Mouse (Mus musculus) embryo, embryonic 9.5 days (tissue): Measurements from ENCODE around the gene Efna3.

Experiments
- DNase-seq: peaks from one replicate; pipeline ENCODE4 v3.0.0-alpha.2; 2017; ENCODE audit errors: extremely low spot score

Efna3 gene

DNA sequence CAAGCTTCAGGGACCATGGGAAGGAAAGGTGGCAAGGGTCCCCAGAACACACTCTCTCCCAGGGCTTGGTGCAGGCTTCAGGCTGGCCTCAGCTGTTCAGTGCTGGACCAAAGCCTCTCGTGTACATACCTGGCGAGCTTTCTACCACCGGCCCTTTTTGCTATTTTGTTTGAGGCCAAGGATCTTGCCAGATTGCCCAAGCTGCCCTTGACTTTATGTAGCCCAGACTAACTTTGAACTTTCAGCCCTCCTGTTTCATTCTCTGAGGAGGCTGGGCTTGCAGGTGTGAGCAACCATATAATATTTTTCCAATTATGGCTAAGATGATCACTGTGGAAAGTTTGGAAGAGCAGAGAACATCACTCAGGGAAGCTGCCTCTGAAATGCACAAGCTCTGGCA lies 38.5 kb downstream of the Efna3 start:
- DNase-seq = no peak

DNA sequence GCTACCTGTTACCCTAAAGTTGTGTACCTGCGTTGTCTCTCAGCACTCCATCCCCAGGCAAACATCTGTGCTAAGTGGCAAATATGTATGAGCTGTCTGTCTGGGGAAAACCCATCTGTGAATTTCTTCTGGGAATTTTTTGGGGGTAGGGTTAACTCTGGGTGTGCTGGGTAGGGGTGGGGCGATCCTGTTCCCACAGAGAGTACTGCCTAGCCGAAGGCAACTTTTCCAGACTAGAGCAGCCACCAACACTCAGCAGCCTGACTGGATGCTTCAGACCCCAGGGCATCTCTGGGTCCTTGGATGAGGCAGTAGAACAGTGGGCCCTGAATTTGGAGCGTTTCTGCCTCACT lies 40.5 kb downstream of the Efna3 start:
- no peak for DNase-seq

- DNase-seq = peak; percentile 83
Measured at GRCm38 (mm10) chr3:89281579-89282290, 41.0 kb downstream of the Efna3 start.

- DNase-seq = peak; percentile 63
Measured at GRCm38 (mm10) chr3:89280606-89281511, 41.9 kb downstream of the Efna3 start, which contains the start of gene Efna1. TSS of gene Efna1 (minus strand) at chr3:89281142.

- DNase-seq = peak; percentile 40
Measured at GRCm38 (mm10) chr3:89280050-89280605, 42.6 kb downstream of the Efna3 start.

DNA sequence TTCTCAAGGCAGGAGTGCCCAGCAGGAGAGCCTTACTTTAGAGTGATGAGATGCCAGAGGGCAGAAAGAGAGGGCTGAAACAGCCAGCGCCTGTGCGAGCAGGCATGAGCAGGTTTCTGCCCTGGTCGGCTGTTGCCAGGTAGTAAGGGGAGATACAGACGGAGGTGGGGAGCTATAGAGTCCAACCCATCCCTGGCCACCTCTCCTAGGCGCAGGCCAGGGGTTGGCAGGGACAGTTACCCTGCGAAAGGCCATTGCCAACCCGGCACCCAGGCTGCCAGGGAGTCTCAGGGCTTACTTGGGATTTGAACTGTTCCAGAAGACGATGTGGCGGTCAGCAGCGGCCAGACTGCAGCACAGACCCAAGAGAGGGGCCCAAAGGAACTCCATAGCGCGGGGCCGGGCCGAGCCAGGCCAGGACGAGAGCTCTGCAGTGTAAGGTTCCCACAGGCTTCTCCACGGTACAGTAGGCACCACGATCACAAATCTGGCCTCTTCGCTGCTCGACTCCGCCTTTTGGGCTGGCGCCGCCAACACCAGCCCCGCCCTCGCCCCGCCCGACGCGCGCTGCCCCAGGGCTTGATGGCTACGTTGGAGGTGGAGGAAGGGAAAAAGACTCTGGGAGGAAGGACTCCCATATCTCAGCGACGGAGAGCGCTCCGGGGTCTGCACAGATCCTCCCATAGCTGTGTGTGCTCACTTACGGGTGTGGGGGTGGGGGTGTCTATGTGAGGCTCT lies 43.4 kb downstream of the Efna3 start:
- DNase-seq = peak; percentile 87

- no peak for DNase-seq
Measured at GRCm38 (mm10) chr3:89278643-89279042, 44.1 kb downstream of the Efna3 start.

- peak; percentile 18 for DNase-seq
Measured at GRCm38 (mm10) chr3:89278107-89278506, 44.7 kb downstream of the Efna3 start.

DNA sequence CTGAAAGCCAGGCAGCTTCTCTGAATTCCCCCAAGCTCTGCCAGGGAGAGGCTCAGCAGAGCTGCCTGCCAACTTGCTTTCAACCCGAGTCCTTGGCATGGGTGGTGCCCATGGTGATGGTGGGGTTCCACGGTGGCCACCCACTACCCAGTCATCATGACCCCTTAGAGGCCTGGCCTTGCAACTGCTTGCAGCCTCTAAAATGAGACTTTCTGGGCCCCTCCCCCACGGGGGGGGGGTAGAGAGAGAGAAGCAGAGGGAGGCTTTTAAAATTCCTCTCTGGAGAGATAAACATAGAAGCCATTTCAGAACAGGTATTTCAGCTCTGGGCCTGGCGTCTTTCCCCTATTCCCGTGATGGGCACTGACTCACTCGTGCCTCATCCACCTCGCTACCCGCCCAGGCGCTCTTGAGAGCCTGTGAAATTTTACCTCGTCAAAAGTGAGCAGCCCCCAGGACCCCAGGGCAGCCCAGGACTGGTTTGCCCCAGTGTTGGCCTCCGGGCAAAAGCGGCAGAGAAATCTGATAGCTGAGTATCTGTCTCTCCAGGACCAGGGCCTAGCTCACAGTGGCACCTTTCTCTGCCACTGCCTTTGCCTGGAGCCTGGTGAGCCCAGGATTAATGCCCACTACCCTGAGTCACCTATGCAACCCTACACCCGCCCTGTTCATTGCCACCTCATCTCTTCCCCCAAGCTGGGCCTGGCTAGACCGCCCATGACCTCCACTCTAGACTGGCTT lies 45.3 kb downstream of the Efna3 start:
- DNase-seq = no peak

DNA sequence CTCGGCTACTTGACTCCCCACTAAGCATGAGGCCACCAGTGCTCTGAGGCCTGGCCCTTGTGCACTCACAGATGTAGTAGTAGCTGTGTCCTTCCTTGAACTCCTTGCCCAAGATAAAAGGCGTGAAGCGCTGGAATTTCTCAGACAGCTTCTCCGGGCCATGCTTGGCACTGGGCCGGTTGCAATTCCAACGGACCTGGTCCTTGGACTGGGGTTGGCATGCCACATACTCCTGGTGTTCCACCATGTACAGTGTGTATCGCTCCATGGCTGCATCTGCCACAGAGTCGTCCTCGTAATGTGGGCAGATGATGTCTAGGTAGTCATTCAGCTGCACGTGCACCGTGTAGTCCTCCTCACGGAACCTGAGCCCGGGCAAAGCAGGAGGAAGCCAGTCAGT lies 46.7 kb downstream of the Efna3 start:
- DNase-seq = no peak

DNA sequence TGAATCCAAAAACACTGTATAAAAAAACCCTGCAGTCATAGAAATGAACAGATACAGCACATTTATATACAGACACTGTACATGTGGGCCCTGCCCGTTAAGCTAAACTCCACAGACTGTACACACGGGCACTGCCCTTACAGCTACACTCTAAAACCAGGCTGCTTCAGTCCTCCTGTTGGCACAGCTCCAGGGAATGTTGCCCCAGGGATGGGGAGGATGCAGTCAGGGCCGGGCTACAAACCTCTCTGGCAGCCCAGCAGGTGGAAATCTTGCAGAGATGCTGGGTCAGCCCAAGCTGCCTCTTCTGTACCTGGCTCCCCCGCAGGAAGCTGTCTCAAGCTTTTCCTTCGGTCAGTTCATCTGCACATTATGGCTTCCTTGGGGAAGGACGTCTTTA lies 51.0 kb downstream of the Efna3 start:
- no peak for DNase-seq

DNA sequence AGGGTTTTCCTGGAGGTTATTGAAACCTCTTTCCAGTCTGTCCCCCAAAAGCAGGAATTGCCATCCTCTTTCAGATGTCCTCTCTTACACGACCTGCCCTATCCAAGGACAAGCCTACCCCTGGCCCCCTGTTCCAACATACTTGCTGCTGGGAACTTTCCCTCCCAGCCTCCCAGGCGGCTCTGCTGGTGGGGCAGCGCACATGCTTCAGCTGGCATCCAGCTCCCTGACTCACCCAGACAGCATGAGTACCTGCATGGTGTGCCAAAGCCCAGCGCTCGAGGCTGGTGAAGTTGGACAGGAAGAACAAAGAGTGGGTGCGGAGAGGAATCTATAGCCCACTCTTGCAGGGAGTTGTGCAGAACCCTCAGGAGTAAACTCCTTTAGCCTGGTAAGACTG lies 51.9 kb downstream of the Efna3 start:
- no peak for DNase-seq

- DNase-seq = peak; percentile 76
Measured at GRCm38 (mm10) chr3:89270051-89270755, 52.6 kb downstream of the Efna3 start, which contains the start of gene Slc50a1. TSS of gene Slc50a1 (minus strand) at chr3:89270570.

DNA sequence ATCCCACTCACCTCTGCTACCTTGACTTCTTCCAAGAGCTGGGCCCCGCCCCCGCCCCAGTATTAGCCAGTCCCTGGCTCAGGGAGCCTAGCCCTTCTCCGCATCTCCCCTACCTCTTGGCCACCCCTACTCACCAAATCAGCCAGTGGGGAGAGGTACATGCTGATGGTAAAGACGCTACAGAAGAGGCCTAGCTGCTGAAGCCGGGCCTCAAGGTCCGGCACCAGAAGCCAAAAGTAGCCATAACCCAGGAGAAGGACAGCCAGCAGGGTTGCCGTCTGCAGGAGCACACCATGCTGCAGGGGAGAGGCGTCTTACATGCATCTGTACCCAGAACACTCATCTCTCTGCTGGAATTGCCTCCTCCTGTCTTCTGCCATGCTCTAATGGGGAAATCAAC lies 53.8 kb downstream of the Efna3 start:
- DNase-seq = no peak

GRCm38 (mm10) chr3:89266439-89266893 lies 56.3 kb downstream of the Efna3 start:
- peak; percentile 75 for DNase-seq
